Mouse (Mus musculus) Patski (cell line): ENCODE data around the gene Hes2. TPM values are rescaled to one million over a fixed set of nuclear protein-coding genes. Genes with fewer than 3 reads are reported as not detected.

Experiments used
- ATAC-seq: fragments of 100-300 bp; one replicate; pipeline ENCODE4 v1.8.0; 2021
- CTCF ChIA-PET: fragments of 350-600 bp; sonication (Branson Sonifier 250); formaldehyde crosslinking; loops from one replicate; lab custom pipeline; 2022; ENCODE audit warnings: inconsistent platforms; lab: Charles Lee
- POLR2A ChIA-PET: fragments of 350-600 bp; sonication (Branson Sonifier 250); formaldehyde crosslinking; loops from one replicate; lab custom pipeline; 2022; ENCODE audit warnings: antibody characterized with exemption, inconsistent platforms; lab: Charles Lee
- DNase-seq: peaks from one replicate; pipeline ENCODE4 v3.0.0-alpha.2; 2011; ENCODE audit warnings: low read depth, low spot score
- H3K27me3 ChIP-seq: fragments of 371-371 bp; one replicate; pipeline ENCODE4 v1.5.1; 2021
- CTCF ChIP-seq: fragments of 100-300 bp; IDR thresholded peaks from one replicate; pipeline ENCODE4 v1.5.1; 2021
- in situ Hi-C: fragments of 300-500 bp; cut with MboI; formaldehyde crosslinking; loops from 3 replicates; pipeline ENCODE4 v1.11.1; 2018; ENCODE audit warnings: low pct_unique_long_range_greater_than_20kb, mixed read lengths
- polyA plus RNA-seq: library from polyadenylated mRNA; unstranded; gene quantifications from one replicate; pipeline ENCODE4 v1.2.3, GENCODE M21; 2021

Gene Hes2
- polyA plus RNA-seq, 1 experiment from 2014 or later = not detected

DNA sequence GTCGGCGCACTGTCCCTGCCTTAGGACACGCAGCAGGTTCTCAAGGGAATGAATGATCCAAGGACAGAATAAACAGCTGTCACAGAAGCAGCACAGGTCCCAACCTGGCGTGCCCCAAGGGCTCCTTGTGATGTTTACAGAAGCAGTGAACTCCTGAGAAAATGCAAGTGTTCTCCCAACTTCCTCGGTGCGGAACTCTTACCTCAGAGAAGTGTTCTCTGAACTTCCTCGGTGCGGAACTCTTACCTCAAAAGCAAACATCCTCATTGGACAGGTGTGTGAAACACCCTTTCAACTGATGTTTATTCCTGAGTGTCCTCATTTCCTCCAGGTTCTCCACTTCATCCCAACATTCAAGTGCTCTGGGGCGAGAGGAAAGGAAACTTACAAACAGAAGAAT, 15.3 kb downstream of the Hes2 start:
- ChIA-PET CTCF (interaction anchor here (0.7 to 1.6 kb wide), 8 partner anchors 28 to 261 kb away, joined by 3 to 5 read pairs (median 4); no protein-coding TSS in a partner anchor), POLR2A (no interaction called here)
- in situ Hi-C loops = loop anchor here (5.0 kb wide), 3 partner anchors 38 to 263 kb away; no protein-coding TSS in a partner anchor
- DNase-seq (no peak), ATAC-seq (no peak)
- TF ChIP-seq CTCF = no peak
- H3K27me3 ChIP-seq = no peaks in the 10 kb centered on the region

GRCm38 (mm10) chr4:152176638-152177037, 18.0 kb downstream of the Hes2 start:
- TF ChIP-seq CTCF = no peak
- ATAC-seq = no peak
- DNase-seq = no peak
- no peaks in the 10 kb centered on the region for H3K27me3 ChIP-seq
- CTCF ChIA-PET = interaction anchor here (0.6 to 1.6 kb wide), 3 partner anchors 22 to 256 kb away, joined by 3 to 5 read pairs (median 3); no protein-coding TSS in a partner anchor
- POLR2A ChIA-PET = no interaction called here
- in situ Hi-C loops = no loop called here

DNA sequence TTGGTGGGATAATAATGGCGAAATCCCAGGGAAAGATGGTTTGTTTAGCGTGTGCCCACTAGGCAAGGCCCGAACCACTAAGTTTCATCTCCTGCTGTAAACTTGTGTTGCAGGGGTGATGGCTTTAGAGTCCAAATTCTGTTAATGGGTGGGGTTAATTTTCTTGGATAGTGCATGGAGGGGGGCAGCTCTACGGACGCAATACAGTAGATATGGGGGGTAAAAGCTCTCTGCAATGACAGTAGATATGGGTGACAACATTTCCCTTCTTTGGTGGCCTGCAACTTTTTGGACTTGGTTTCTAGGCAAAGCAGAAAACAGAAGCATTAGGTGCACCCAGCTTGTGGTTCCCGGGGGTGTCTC, 18.5 kb downstream of the Hes2 start:
- DNase-seq (no peak), ATAC-seq (no peak)
- in situ Hi-C loops = no loop called here
- H3K27me3 ChIP-seq = no peaks in the 10 kb centered on the region
- POLR2A ChIA-PET = interaction anchor here (0.8 kb wide), 1 partner anchor 122 kb away, joined by 3 read pairs; no protein-coding TSS in a partner anchor
- TF ChIP-seq CTCF = no peak
- CTCF ChIA-PET = interaction anchor here (0.6 to 1.6 kb wide), 3 partner anchors 23 to 256 kb away, joined by 3 to 5 read pairs (median 3); no protein-coding TSS in a partner anchor

GRCm38 (mm10) chr4:152177537-152178343, 19.1 kb downstream of the Hes2 start, which contains the start of gene Acot7:
Gene Acot7 (plus strand): TSS chr4:152178134.
- H3K27me3 ChIP-seq = no peaks in the 10 kb centered on the region
- ChIA-PET CTCF (no interaction called here), POLR2A (interaction anchor here (0.8 kb wide), 1 partner anchor 121 kb away, joined by 3 read pairs; no protein-coding TSS in a partner anchor)
- TF ChIP-seq CTCF = no peak
- ATAC-seq (peak; percentile 91), DNase-seq (no peak)
- in situ Hi-C loops = no loop called here

DNA sequence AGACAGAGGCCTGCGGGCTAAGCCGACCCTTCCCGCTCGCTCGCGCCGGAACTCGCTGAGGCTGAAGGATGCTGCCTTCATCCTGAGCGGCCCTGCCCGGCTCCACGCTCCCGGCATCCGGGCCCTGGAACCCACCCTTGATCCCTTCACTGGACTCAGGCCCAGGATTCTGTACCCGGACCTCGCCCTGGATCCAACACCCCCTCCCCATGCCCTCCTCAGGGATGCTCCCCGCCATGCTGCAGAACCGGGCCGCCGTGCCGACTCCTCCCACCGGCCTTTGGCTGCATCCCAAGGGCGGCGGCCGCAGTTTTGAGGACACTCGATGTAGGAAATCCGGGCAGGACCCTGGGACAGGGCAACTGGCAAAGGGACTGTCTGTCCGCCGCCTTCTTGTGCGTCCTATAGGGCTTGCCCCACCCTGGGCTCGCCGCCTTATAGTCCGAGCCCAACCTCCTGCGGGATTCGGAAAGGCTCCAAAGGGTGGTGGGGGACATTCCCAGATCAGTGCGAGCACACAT, 19.7 kb downstream of the Hes2 start:
- CTCF ChIA-PET = interaction anchor here (1.2 kb wide), 1 partner anchor 35 kb away, joined by 5 read pairs; no protein-coding TSS in a partner anchor
- DNase-seq = no peak
- POLR2A ChIA-PET = interaction anchor here (0.7 kb wide), 2 partner anchors 14 to 69 kb away, joined by 3 to 4 read pairs; no protein-coding TSS in a partner anchor
- in situ Hi-C loops = no loop called here
- peak; percentile 40 for ATAC-seq
- no peaks in the 10 kb centered on the region for H3K27me3 ChIP-seq
- no peak for TF ChIP-seq CTCF

DNA sequence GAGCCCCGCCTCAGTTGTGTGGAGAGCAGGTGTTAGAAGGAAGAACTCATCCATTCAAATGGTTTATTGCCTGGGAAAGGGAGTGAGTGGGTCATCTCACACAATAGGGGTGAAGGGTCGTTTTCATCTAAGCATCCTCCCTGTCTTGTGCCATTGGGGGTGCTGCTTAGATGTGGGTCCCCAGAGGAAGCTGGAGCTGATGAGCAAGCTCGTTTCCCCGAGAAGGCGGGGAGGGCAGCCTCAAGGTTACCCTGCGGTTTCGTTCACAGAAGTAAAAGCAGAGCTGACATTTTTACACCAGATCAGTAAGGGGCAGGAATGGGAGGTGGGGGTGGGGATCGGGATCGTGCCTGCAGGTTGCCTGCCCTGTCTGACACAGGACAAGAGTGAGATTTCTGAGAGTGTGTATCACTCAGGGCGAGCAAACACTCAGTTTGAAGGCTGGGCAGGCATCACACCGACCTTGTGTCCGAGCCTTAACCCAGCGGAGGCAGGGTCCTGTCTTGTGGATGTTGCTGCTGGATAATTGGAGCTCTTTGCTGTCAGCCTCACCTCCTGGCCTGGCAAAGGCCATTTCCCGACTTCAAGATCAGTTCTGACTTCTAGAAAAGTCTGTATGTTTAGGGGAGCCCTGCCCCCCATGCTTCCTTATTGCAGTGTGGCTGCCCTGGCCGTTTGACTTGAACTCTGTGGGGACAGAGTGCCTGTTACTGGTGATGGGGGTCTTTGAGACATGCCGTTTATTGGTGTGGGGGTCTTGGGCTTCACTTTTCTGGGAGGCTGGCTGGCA, 20.4 kb downstream of the Hes2 start:
- ChIA-PET POLR2A (interaction anchor here (0.7 kb wide), 2 partner anchors 14 to 68 kb away, joined by 3 to 4 read pairs; no protein-coding TSS in a partner anchor), CTCF (interaction anchor here (0.7 to 1.2 kb wide), 3 partner anchors 35 to 115 kb away, joined by 3 to 5 read pairs (median 3); no protein-coding TSS in a partner anchor)
- ATAC-seq (no peak), DNase-seq (no peak)
- in situ Hi-C loops = no loop called here
- H3K27me3 ChIP-seq = no peaks in the 10 kb centered on the region
- no peak for TF ChIP-seq CTCF

DNA sequence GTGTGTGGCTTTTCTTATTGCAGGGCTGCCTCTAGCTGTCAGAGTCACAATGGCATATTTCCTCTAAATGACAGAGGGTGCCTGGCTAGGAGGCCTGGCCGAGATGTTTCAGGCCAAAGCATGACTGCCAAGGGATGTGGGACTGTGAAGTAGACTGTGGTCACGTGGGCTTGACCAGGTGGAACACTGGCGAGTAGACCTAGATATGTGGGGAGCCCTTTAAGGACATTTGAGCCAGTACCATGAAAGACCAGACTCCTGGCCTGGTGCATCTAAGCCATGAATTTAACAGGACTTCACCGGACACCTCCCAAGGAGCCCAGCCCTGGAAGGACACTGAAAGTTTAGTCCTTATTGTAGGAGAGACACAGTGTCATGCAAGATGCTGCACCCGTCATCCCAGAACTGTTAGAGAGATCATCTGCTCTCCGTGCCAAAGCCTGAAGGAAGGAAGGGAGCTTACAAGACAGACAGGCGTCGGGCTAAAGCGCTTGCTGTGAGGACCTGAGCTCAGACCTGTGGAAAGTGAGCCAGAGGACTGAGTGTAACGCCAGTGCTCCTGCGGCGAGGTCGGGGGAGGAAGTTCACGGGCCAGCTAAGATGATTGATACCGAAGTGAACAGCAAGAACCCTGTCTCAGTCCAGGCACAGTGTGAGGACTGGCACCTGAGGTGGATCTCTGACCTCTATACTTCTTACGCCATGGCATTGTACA, 21.4 kb downstream of the Hes2 start:
- DNase-seq = no peak
- ChIA-PET POLR2A (no interaction called here), CTCF (interaction anchor here (0.7 to 1.8 kb wide), 2 partner anchors 34 to 105 kb away, joined by 3 to 4 read pairs; no protein-coding TSS in a partner anchor)
- in situ Hi-C loops = no loop called here
- H3K27me3 ChIP-seq = no peaks in the 10 kb centered on the region
- TF ChIP-seq CTCF = no peak
- ATAC-seq = no peak

DNA sequence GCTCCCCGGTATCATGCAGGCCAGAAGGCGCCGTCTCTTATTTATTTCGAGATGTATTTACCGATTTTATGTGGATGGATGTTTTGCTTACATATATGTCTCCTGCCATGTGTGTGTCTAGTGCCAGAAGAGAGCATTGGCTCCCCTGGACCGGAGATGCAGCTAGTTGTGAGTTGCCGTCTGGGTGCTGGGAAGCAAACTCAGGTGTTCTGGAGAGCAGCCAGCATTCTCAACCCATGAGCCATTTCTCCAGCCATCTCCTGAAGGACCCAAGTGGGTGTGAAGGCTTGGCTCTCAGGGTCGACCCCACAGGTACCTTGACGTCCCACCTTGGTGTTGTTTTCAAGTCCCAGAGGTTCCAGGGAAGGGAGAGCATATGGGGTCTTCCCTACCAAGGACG, 23.5 kb downstream of the Hes2 start:
- ChIA-PET POLR2A (interaction anchor here (1.8 kb wide), 1 partner anchor 24 kb away, joined by 5 read pairs; no protein-coding TSS in a partner anchor), CTCF (no interaction called here)
- in situ Hi-C loops = no loop called here
- H3K27me3 ChIP-seq = no peaks in the 10 kb centered on the region
- TF ChIP-seq CTCF = no peak
- ATAC-seq (no peak), DNase-seq (no peak)

DNA sequence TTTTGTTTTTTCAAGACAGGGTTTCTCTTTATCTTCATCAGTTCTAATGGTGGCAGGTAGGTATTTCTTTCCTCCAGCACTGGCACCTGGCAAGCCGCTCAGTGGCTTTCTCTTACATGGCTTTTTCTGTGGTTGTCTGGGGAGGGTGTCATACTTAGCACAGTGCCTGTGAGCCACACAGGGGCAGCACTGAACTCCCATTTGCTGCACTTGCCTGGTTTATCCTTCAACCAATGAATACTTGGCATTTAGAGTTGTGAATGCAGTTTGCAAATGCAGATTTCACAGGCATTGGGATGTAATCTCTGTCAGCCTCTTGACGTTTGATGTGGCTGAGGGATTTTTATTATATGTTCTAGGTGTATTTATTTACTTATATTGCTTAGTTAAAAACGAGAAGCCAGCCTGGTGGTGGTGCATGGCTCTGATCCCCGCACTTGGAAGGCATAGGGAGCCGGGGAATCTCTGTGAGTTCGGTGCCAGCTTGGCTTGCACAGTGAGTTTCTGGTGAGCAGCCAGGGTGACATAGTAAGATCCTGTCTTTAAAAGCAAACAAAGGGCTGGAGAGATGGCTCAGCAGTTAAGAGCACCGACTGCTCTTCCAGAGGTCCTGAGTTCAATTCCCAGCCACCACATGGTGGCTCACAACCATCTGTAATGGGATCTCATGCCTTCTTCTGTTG, 25.8 kb downstream of the Hes2 start:
- CTCF ChIA-PET = interaction anchor here (1.1 to 1.3 kb wide), 2 partner anchors 11 to 15 kb away, joined by 3 read pairs; no protein-coding TSS in a partner anchor
- H3K27me3 ChIP-seq = no peaks in the 10 kb centered on the region
- no peak for TF ChIP-seq CTCF
- no peak for ATAC-seq
- POLR2A ChIA-PET = no interaction called here
- no peak for DNase-seq
- in situ Hi-C loops = no loop called here
